Mouse (Mus musculus) CH12.LX (cell line): Measurements from ENCODE around the gene Srp9. TPM values are rescaled to one million over a fixed set of nuclear protein-coding genes. Genes with fewer than 3 reads are reported as not detected.

Experiments used
- DNase-seq: peaks from one replicate; pipeline ENCODE4 v3.0.0-alpha.2; 2013; ENCODE audit errors: extremely low read depth
- H3K27ac ChIP-seq: 2 replicates; pipeline ENCODE4 v1.5.1; 2012; ENCODE audit warnings: low read depth, mild to moderate bottlenecking, control low read depth, moderate library complexity; ENCODE audit not compliant: insufficient read depth
- H3K27me3 ChIP-seq: replicated peaks from 2 replicates; pipeline ENCODE3; 2012; ENCODE audit warnings: inconsistent platforms
- H3K36me3 ChIP-seq, 2 experiments: replicated peaks in 1 of 2; 2 replicates each; pipeline versions ENCODE3 to v1.6.1; 2012; ENCODE audit warnings: inconsistent platforms in 1 of 2, low read length in 1 of 2, mild to moderate bottlenecking in 1 of 2, mixed read lengths in 1 of 2, moderate library complexity in 1 of 2; ENCODE audit not compliant: control insufficient read depth in 1 of 2, insufficient read depth in 1 of 2
- H3K4me1 ChIP-seq, 2 experiments: 2 replicates each; pipeline ENCODE4 v1.6.1; 2012; ENCODE audit warnings: inconsistent platforms in 1 of 2, moderate library complexity in 1 of 2; ENCODE audit not compliant: insufficient read depth in 2 of 2, control insufficient read depth in 1 of 2
- H3K4me2 ChIP-seq: 2 replicates; pipeline ENCODE4 v1.6.1; 2012; ENCODE audit warnings: low read depth, mild to moderate bottlenecking, control low read depth; ENCODE audit not compliant: poor library complexity, insufficient read depth, severe bottlenecking
- H3K4me3 ChIP-seq, 3 experiments: fragments of 150-350 bp in 1 of 3; sonication (generic) in 1 of 3; replicated peaks in 1 of 3; 2 replicates each; pipeline versions ENCODE3 to v1.5.1; 2011 to 2012; ENCODE audit warnings: low read depth in 2 of 3, low read length in 2 of 3, mild to moderate bottlenecking in 2 of 3, moderate library complexity in 2 of 3, control low read depth in 1 of 3, improper control_type of control experiment in 1 of 3, inconsistent platforms in 1 of 3, mixed read lengths in 1 of 3; ENCODE audit not compliant: poor library complexity in 1 of 3
- H3K79me2 ChIP-seq: replicated peaks from 2 replicates; pipeline ENCODE4 v1.6.1; 2012; ENCODE audit warnings: mild to moderate bottlenecking, moderate library complexity; ENCODE audit not compliant: control insufficient read depth, poor library complexity, insufficient read depth, severe bottlenecking; ENCODE audit errors: extremely low read depth
- H3K9ac ChIP-seq: 2 replicates; pipeline ENCODE4 v1.6.1; 2012; ENCODE audit warnings: low read depth, mild to moderate bottlenecking, control low read depth, moderate library complexity; ENCODE audit not compliant: insufficient read depth
- H3K9me3 ChIP-seq: replicated peaks from 2 replicates; pipeline ENCODE3; 2012; ENCODE audit warnings: low read length, inconsistent platforms, mixed read lengths
- BHLHE40 ChIP-seq: IDR thresholded peaks from 2 replicates; pipeline ENCODE4 v1.6.1; 2011; ENCODE audit warnings: mild to moderate bottlenecking, low read depth, low read length, improper control_type of control experiment
- CHD2 ChIP-seq: IDR thresholded peaks from 2 replicates; pipeline ENCODE4 v1.6.1; 2011; ENCODE audit warnings: low read length, improper control_type of control experiment
- ELF1 ChIP-seq: IDR thresholded peaks from 2 replicates; pipeline ENCODE4 v1.6.1; 2014; ENCODE audit warnings: low read depth, mild to moderate bottlenecking, inconsistent platforms, low read length, improper control_type of control experiment
- HCFC1 ChIP-seq: IDR thresholded peaks from 2 replicates; pipeline ENCODE4 v1.6.1; 2012; ENCODE audit warnings: low read depth, mild to moderate bottlenecking, inconsistent platforms, low read length, improper control_type of control experiment
- JUN ChIP-seq: IDR thresholded peaks from 2 replicates; pipeline ENCODE4 v1.6.1; 2011; ENCODE audit warnings: low read depth, mild to moderate bottlenecking, low read length, improper control_type of control experiment, moderate library complexity; ENCODE audit not compliant: insufficient read depth
- KAT2A ChIP-seq: IDR thresholded peaks from 2 replicates; pipeline ENCODE4 v1.6.1; 2012; ENCODE audit warnings: low read length, improper control_type of control experiment, inconsistent platforms; ENCODE audit not compliant: insufficient replicate concordance
- MAX ChIP-seq: IDR thresholded peaks from 2 replicates; pipeline ENCODE4 v1.6.1; 2011; ENCODE audit warnings: low read length, improper control_type of control experiment
- MYC ChIP-seq: IDR thresholded peaks from 2 replicates; pipeline ENCODE4 v1.6.1; 2011; ENCODE audit warnings: low read depth, mild to moderate bottlenecking, improper control_type of control experiment, low read length
- NELFE ChIP-seq: IDR thresholded peaks from 2 replicates; pipeline ENCODE4 v1.6.1; 2011; ENCODE audit warnings: low read depth, low read length, improper control_type of control experiment
- NRF1 ChIP-seq: IDR thresholded peaks from 2 replicates; pipeline ENCODE4 v1.6.1; 2014; ENCODE audit warnings: low read depth, mild to moderate bottlenecking, inconsistent platforms, low read length, improper control_type of control experiment, moderate library complexity
- PAX5 ChIP-seq: IDR thresholded peaks from 2 replicates; pipeline ENCODE4 v1.6.1; 2012; ENCODE audit warnings: low read length, inconsistent platforms, mixed read lengths
- SIN3A ChIP-seq: IDR thresholded peaks from 2 replicates; pipeline ENCODE4 v1.6.1; 2012; ENCODE audit warnings: low read length, improper control_type of control experiment, inconsistent platforms
- dilution Hi-C: fragments of 300-500 bp; cut with MboI; formaldehyde crosslinking; loops from 2 replicates; pipeline ENCODE4 v1.14.3; 2020; ENCODE audit warnings: low sequenced_read_pairs; ENCODE audit not compliant: extremely low pct_unique_long_range_greater_than_20kb, extremely low pct_ligation_motif_present
- in situ Hi-C: fragments of 300-500 bp; cut with MboI; formaldehyde crosslinking; loops from 3 replicates; pipeline ENCODE4 v1.14.3; 2019; ENCODE audit warnings: low sequenced_read_pairs, low pct_ligation_motif_present, low pct_unique_long_range_greater_than_20kb, mixed read lengths
- polyA plus RNA-seq: library from polyadenylated mRNA; unstranded; fragments of >175 nt; gene quantifications from 2 replicates; pipeline ENCODE4 v1.2.1, GENCODE M21; 2012; ENCODE audit warnings: low read depth; ENCODE audit not compliant: insufficient read length
- total RNA-seq, 2 experiments: library from RNA; depleted of rRNA; stranded (reverse); fragments of 300-350 nt in 1 of 2; fragments of >200 nt in 1 of 2; gene quantifications; 2 replicates each; pipeline ENCODE4 v1.2.3; 2012 to 2014

The Srp9 gene
- total and polyA plus RNA-seq, 3 experiments: 135 to 221 (median 138) TPM

DNA sequence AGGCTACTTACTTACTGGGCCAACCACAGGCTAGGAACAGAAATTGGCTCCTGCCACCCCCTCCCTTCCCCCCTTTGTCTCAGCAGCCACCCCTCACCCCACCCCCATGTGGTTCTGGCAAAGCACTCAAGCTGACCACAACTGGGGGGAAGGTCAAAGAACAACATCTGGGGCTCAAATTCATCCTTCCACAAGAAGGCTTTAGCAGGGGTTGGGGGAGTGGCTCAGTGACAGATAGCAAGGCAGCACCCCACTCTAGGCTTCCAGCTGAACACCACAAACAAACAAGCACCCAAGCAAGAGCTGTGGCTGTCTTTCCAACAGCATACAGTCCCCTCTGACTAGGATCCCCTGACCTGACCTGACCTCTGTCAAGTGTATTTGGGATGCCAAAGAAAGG, 21.8 kb upstream of the Srp9 start:
- H3K27me3 ChIP-seq: no peaks in the 10 kb centered on the region
- H3K4me2 ChIP-seq: no peak overlapping the region
- no peaks in the 10 kb centered on the region for H3K9me3 ChIP-seq
- no peak overlapping the region for H3K27ac ChIP-seq
- in situ Hi-C loops: no loop called here
- no peaks in the 10 kb centered on the region for H3K79me2 ChIP-seq
- no peak overlapping the region for H3K9ac ChIP-seq
- TF ChIP-seq PAX5 (no peak), CHD2 (peak; percentile 37; the same call in 1 of the 2 replicates), NRF1 (no peak), MYC (no peak), NELFE (no peak), HCFC1 (no peak)
- TF ChIP-seq, all 38 proteins: peak for 1
- no peak for DNase-seq
- dilution Hi-C loops: no loop called here
- Histone ChIP-seq H3K4me1 (peaks cover 36 to 61% of the 10 kb centered on the region in 2 experiments), H3K36me3 (no peaks in the 10 kb centered on the region), H3K4me3 (no peak overlapping the region)

DNA sequence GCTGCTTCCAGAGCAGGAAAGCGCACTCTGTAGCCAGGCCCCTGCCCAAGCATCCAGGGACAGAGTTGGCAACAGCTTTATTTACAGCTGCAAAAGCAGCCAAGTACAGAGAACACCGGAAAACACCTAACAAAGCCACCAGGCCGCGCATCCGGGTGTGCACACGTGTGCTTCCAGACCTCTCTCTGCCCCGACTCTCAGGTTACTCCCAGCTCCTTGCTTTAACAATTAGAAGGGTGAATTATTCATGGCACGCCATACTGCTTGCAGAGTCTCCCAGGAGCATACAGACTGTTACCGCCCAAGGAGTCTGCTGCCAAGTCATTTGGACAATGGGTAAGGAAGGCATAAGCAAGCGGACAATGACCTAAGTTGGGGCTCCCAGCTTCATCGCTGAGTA, 21.1 kb upstream of the Srp9 start:
- in situ Hi-C loops: no loop called here
- H3K9ac ChIP-seq: no peak overlapping the region
- H3K27me3 ChIP-seq: no peaks in the 10 kb centered on the region
- no peak overlapping the region for H3K4me2 ChIP-seq
- no peaks in the 10 kb centered on the region for H3K36me3 ChIP-seq
- dilution Hi-C loops: no loop called here
- no peaks in the 10 kb centered on the region for H3K79me2 ChIP-seq
- H3K4me1 ChIP-seq: peaks cover 36 to 63% of the 10 kb centered on the region in 2 experiments
- TF ChIP-seq JUN: no peak
- no peak for TF ChIP-seq KAT2A
- DNase-seq: no peak
- H3K27ac ChIP-seq: no peak overlapping the region
- no peak overlapping the region for H3K4me3 ChIP-seq
- no peaks in the 10 kb centered on the region for H3K9me3 ChIP-seq

DNA sequence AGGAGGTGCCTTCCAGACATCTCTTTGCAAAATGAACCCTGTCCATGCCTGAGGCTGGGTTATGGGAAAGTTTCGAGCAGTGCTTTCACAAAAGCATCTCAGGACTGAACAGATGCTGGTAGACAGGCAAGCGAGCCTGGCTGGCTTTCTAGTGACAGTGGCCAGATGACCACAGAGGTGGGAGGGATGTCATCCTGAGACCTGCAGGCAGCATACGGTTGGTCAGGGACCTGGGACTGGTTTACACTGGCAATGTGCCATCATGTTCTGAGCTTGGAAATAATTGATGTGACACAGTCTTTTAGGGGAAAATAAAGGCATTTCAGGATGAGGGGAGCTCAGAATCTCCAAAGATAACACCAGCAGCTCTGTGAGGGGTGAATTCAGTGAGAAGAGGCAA, 19.5 kb upstream of the Srp9 start:
- dilution Hi-C loops: no loop called here
- no peak overlapping the region for H3K9ac ChIP-seq
- no peak for TF ChIP-seq BHLHE40
- 0 out of 2 replicates have a peak, but pooled peaks have one; percentile 15 for TF ChIP-seq ELF1
- no peak for TF ChIP-seq NRF1
- 0 out of 2 replicates have a peak, but pooled peaks have one; percentile 21 for TF ChIP-seq SIN3A
- 0 out of 2 replicates have a peak, but pooled peaks have one; percentile 11 for TF ChIP-seq CHD2
- TF ChIP-seq MAX: no peak

More for the DNA sequence above, 19.5 kb upstream of the Srp9 start:
- no peaks in the 10 kb centered on the region for H3K79me2 ChIP-seq
- H3K4me3 ChIP-seq: no peak overlapping the region
- no peak overlapping the region for H3K27ac ChIP-seq
- H3K4me2 ChIP-seq: no peak overlapping the region
- DNase-seq: no peak
- H3K9me3 ChIP-seq: no peaks in the 10 kb centered on the region
- no peaks in the 10 kb centered on the region for H3K27me3 ChIP-seq
- H3K4me1 ChIP-seq: peaks cover 43 to 63% of the 10 kb centered on the region in 2 experiments
- no peaks in the 10 kb centered on the region for H3K36me3 ChIP-seq
- in situ Hi-C loops: no loop called here
